In genomic region chr12:40036666-40037065, GRCm38 (mm10) we compare ENCODE assay signal across 8 mouse cellular contexts. TPM values are rescaled to one million over a fixed set of nuclear protein-coding genes. Genes with fewer than 3 reads are reported as not detected.
DNase-seq lines count a peak whose midpoint lies in the region; ATAC-seq lines count a peak whose summit lies in the region.

No protein-coding gene starts in this region.

- intact Hi-C loops in left cerebral cortex, postnatal 36 days (cut with DNase I): loop anchor here (5.0 kb wide), 3 partner anchors 59 to 294 kb away; no protein-coding TSS in a partner anchor

- H3K9me3 ChIP-seq in embryonic facial prominence, embryonic 10.5 days: no peaks in the 10 kb centered on the region
- 0 out of 2 replicates have a peak, but pooled peaks cover 3% of the 10 kb centered on the region for H3K9me3 ChIP-seq in hindbrain, embryonic 10.5 days
- no peaks in the 10 kb centered on the region for H3K9me3 ChIP-seq in midbrain, embryonic 15.5 days

- H3K4me1 ChIP-seq in embryonic facial prominence, embryonic 10.5 days: peaks cover 8% of the 10 kb centered on the region
- peaks cover 23% of the 10 kb centered on the region for H3K4me1 ChIP-seq in hindbrain, embryonic 10.5 days (replicated peaks)
- H3K4me1 ChIP-seq in midbrain, embryonic 15.5 days: peaks cover 21% of the 10 kb centered on the region

- H3K4me2 ChIP-seq in midbrain, embryonic 15.5 days: peak overlapping the region; percentile 70

- peak overlapping the region; percentile 84 for H3K4me3 ChIP-seq in embryonic facial prominence, embryonic 10.5 days
- peak overlapping the region; percentile 79 for H3K4me3 ChIP-seq in hindbrain, embryonic 10.5 days
- peak overlapping the region; percentile 84 for H3K4me3 ChIP-seq in midbrain, embryonic 15.5 days

- DNase-seq in left cerebral cortex, postnatal 36 days (ENCODE audit: low spot score in 2 of 2): peak; percentile 10 to 12
- no peak for DNase-seq in left cerebral cortex, adult 11 months (ENCODE audit: low spot score)
- peak; percentile 16 for DNase-seq in embryonic facial prominence, embryonic 10.5 days (ENCODE audit: low spot score)
- peak; percentile 8 for DNase-seq in hindbrain, embryonic 10.5 days (ENCODE audit: low spot score)
- DNase-seq in liver: peak; percentile 63
- no peak for DNase-seq in layer of hippocampus, adult 9-10 months (ENCODE audit: low spot score)
- no peak for DNase-seq in right cerebral cortex, postnatal 36 days (ENCODE audit: low spot score in 2 of 2)

- no peak for ATAC-seq in midbrain, embryonic 15.5 days (replicated peaks)

- 9% methylated on average over 11 of the region's 11 CpGs for WGBS in embryonic facial prominence, embryonic 10.5 days
- 6% methylated on average over 11 of the region's 11 CpGs for WGBS in hindbrain, embryonic 10.5 days
- 2% methylated on average over 11 of the region's 11 CpGs for WGBS in midbrain, embryonic 15.5 days

- no peaks in the 10 kb centered on the region for H3K36me3 ChIP-seq in embryonic facial prominence, embryonic 10.5 days (replicated peaks)
- H3K36me3 ChIP-seq in hindbrain, embryonic 10.5 days: peaks cover 24% of the 10 kb centered on the region; the same call in 1 of the 2 replicates
- no peaks in the 10 kb centered on the region for H3K36me3 ChIP-seq in midbrain, embryonic 15.5 days (replicated peaks)

- peak overlapping the region; percentile 89 for H3K27ac ChIP-seq in embryonic facial prominence, embryonic 10.5 days (replicated peaks)
- H3K27ac ChIP-seq in hindbrain, embryonic 10.5 days: peak overlapping the region; percentile 95
- H3K27ac ChIP-seq in midbrain, embryonic 15.5 days: peak overlapping the region; percentile 96

- H3K9ac ChIP-seq in midbrain, embryonic 15.5 days: peak overlapping the region; percentile 86

- H3K27me3 ChIP-seq in embryonic facial prominence, embryonic 10.5 days (replicated peaks; ENCODE audit: low read depth, poor library complexity, severe bottlenecking): 0 out of 2 replicates have a peak, but pooled peaks cover 7% of the 10 kb centered on the region
- no peaks in the 10 kb centered on the region for H3K27me3 ChIP-seq in hindbrain, embryonic 10.5 days (ENCODE audit: insufficient read depth, poor library complexity, severe bottlenecking)
- H3K27me3 ChIP-seq in midbrain, embryonic 15.5 days (replicated peaks): no peaks in the 10 kb centered on the region

RNA-seq across cellular contexts. Expression of gene Arl4a, which starts 1.2 kb away (rescaled TPM):
- 10 to 100 TPM; 51.2 to 51.3 TPM for total RNA-seq in left cerebral cortex, postnatal 36 days (2021)
- polyA plus RNA-seq in embryonic facial prominence, embryonic 10.5 days (2016; fragmentation: Nextera tagmentation; extraction: Ambion mirVana): 23.5 and 23.8 TPM in 2 replicates
- 46.7 and 49.2 TPM in 2 replicates for polyA plus RNA-seq in hindbrain, embryonic 10.5 days (2016; fragmentation: Nextera tagmentation; extraction: Ambion mirVana)
- 114 and 116 TPM in 2 replicates for polyA plus RNA-seq in midbrain, embryonic 15.5 days (2015; fragmentation: Nextera tagmentation; extraction: Ambion mirVana)

Comparison
In these comparisons a context has a peak if more than half of its experiments do, and no peak if none do; other contexts are left out.
1. DNase-seq: peak in left cerebral cortex, postnatal 36 days (2 of 2), embryonic facial prominence, embryonic 10.5 days (single experiment), hindbrain, embryonic 10.5 days (single experiment) and liver (single experiment); none in left cerebral cortex, adult 11 months (single experiment), layer of hippocampus, adult 9-10 months (single experiment) and right cerebral cortex, postnatal 36 days (0 of 2).
2. Peak in every context shown above with its lines, with median percentiles within 50 percentile points of each other: H3K27ac ChIP-seq and H3K4me3 ChIP-seq.